Mouse (Mus musculus) left cerebral cortex, adult 18-20 months (tissue): ENCODE results near the gene Asb5. TPM values are rescaled to one million over a fixed set of nuclear protein-coding genes. Genes with fewer than 3 reads are reported as not detected.

Source experiments
- total RNA-seq, 2 experiments: library from RNA; stranded (reverse); gene quantifications; 2 replicates each; pipeline ENCODE4 v1.2.3; 2021

Asb5 gene
- total RNA-seq, 2 experiments from 2014 or later, result 1.2 to 2.1 TPM

Other genes starting within 250 kb of the Asb5 start
- 10 to 100 TPM; 71.9 to 76.7 TPM for gene Spcs3, start 418 bp downstream of the Asb5 start, total RNA-seq
- gene Spata4, start 71.2 kb downstream of the Asb5 start, total RNA-seq, result not detected